Mouse (Mus musculus) bone marrow macrophage, adult 2 months (primary cell): ENCODE measurements around the gene Atoh8.

Source experiments
- CTCF ChIP-seq: IDR thresholded peaks from 2 replicates; pipeline ENCODE4 v1.5.1; 2012; ENCODE audit warnings: low read depth, mild to moderate bottlenecking, low read length, moderate library complexity
- POLR2A ChIP-seq: IDR thresholded peaks from 2 replicates; pipeline ENCODE4 v1.6.1; 2012; ENCODE audit warnings: mild to moderate bottlenecking, low read depth, low read length, borderline replicate concordance

DNA sequence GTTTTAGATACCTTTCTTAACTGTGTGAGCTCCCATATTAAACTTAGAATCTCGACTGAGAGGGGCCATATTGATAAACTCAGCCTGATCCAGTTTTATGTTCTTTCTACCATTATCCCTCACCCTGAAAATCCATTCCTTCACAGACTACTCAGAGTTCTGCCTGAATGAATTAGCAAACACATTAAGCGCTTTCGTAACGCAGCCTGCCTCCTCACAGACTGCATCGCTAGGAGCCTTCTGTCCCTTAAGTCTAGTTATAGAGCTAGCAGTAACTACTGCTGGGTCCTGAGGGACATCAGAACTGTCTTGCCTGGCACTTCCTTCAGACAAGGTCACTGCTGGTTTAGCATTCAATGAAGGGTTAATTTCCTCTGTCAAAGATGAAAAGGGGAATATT is 59.4 kb downstream of the Atoh8 start:
- no peak for TF ChIP-seq CTCF
- TF ChIP-seq POLR2A, result no peak
